Mouse (Mus musculus) ES-E14 (cell line): ENCODE measurements around the gene 4930519G04Rik.

ENCODE experiments used
- CHD2 ChIP-seq: IDR thresholded peaks from 2 replicates; pipeline ENCODE4 v1.6.1; 2014; ENCODE audit warnings: mild to moderate bottlenecking, low read depth, low read length, inconsistent platforms
- HCFC1 ChIP-seq: IDR thresholded peaks from 2 replicates; pipeline ENCODE4 v1.6.1; 2012; ENCODE audit warnings: low read length, inconsistent platforms, borderline replicate concordance; ENCODE audit not compliant: insufficient read depth
- ZC3H11A ChIP-seq: IDR thresholded peaks from 2 replicates; pipeline ENCODE4 v1.6.1; 2012; ENCODE audit warnings: low read depth, mild to moderate bottlenecking, inconsistent platforms, low read length, borderline replicate concordance
- ZNF384 ChIP-seq: IDR thresholded peaks from 2 replicates; pipeline ENCODE4 v1.6.1; 2012; ENCODE audit warnings: low read depth, low read length, inconsistent platforms

DNA sequence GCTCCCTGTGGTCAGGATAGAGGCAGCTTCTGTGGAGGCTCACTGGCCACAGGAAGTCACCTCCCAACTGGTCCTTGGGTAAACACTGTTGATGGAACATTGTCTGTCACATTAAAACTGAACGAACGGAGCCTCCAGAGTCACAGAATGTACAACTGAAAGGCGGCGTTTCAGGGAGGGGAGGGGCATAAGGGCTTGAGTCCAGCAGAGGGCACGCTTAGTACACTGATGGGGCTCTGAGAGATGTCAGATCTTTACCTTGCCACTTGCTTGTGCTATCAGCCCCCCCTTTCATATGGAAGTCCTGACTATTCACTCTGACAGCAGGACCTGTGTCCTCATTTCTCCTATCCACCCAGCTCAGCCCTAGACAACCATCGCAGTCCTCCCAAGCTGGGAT, 22.4 kb downstream of the 4930519G04Rik start:
- no peak for TF ChIP-seq HCFC1
- TF ChIP-seq ZNF384, result no peak
- no peak for TF ChIP-seq CHD2
- no peak for TF ChIP-seq ZC3H11A
